Mouse (Mus musculus) T-helper 2 cell (primary cell): ENCODE data around the gene Atg101.
"Not testable (repeated sequence)": the region's sequence is repeated elsewhere in the genome, so short reads cannot be mapped to it uniquely, and the experiment has no call there.

Experiments
- in situ Hi-C: fragments of 300-600 bp; cut with MboI, MseI; formaldehyde crosslinking; loops from one replicate; pipeline ENCODE4 v1.15.1; 2025; ENCODE audit warnings: high pct_unique_total_duplicates

Atg101 gene

DNA sequence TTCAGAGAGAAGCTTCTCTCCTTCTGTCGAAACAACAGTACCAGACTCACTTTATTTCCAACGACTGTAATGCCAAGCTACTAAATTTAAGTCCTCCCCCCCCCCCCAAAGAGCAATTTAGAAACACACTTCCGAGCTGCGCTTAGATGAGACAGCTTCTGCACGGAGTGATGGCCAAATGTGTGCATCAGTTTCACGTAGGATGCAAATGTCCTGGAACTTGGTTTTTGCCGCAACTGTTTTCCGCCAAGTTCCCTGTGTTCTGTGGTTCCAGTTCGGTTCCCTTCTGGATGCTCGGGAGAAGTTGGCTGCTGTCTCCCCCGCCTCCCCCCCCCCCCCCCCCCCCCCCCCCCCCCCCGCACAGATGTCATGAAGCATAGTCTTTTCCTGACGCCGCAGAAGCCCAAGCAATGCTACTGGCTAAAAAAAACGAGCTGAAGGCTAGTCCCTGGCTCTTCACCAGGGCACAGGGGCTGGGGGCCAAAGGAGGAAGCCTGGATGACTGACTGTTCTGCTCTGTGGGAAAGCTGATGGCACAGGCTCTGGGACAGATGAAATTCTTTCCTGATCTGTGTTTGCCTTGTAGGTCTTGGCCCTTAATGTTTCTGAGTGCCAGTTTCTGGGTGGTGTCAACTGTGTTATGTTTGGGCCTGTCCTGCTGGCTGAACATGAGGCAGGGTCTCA, 27.2 kb downstream of the Atg101 start:
- in situ Hi-C loops, result no loop called here

GRCm38 (mm10) chr15:101312006-101312405, 27.9 kb downstream of the Atg101 start:
- in situ Hi-C loops, result no loop called here

DNA sequence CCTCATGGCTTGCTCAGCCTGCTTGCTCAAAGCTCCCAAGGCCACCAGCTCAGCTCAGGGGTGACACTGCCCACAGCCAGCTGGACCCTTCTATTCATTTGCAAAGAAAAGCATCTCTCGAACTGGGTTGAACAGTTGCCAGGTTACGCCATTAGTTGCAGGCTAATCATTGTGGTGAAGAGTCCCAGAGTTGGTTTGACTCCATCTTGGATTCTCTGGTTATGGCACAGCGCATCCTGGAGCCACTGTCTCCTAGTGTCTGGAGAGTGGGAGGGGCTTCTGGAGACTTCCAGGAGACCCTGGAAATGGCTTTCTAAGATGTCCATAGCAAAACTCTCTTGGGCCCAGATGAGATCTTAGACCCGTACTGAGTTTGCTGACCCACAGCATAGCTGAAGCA, 31.3 kb downstream of the Atg101 start:
- in situ Hi-C loops, result no loop called here

GRCm38 (mm10) chr15:101315832-101316231, 31.8 kb downstream of the Atg101 start:
- in situ Hi-C loops, result no loop called here

- in situ Hi-C loops, result no loop called here
These were observed 32.3 kb downstream of the Atg101 start for GRCm38 (mm10) chr15:101316279-101316912.

- in situ Hi-C loops, result no loop called here
These were observed 33.1 kb downstream of the Atg101 start for GRCm38 (mm10) chr15:101316913-101317813.

GRCm38 (mm10) chr15:101317814-101318500, 33.9 kb downstream of the Atg101 start:
- in situ Hi-C loops, result no loop called here

GRCm38 (mm10) chr15:101318889-101319765, 35.1 kb downstream of the Atg101 start:
- in situ Hi-C loops, result no loop called here

GRCm38 (mm10) chr15:101320010-101320617, 36.0 kb downstream of the Atg101 start:
- in situ Hi-C loops, result no loop called here

DNA sequence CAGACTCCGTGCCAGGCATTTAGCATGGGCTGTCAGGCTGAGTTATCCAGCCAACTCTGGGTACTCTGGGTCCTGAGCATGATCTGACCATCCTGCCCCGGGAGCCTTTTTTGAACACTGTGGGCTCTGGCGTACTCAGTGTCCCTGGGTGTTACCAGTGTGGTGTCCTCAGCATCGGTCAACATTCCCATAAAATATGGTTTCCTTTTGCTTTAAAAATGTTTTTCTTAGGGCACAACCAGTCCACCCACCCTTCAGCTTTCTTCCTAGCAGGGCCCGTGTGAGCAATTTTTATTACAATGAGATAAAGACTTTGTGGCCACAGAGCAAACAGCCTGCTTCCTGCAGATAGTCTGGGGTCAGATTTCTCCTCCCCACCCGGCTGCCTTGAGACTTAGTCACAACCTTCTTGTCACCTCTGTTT, 36.6 kb downstream of the Atg101 start:
- in situ Hi-C loops, result no loop called here

DNA sequence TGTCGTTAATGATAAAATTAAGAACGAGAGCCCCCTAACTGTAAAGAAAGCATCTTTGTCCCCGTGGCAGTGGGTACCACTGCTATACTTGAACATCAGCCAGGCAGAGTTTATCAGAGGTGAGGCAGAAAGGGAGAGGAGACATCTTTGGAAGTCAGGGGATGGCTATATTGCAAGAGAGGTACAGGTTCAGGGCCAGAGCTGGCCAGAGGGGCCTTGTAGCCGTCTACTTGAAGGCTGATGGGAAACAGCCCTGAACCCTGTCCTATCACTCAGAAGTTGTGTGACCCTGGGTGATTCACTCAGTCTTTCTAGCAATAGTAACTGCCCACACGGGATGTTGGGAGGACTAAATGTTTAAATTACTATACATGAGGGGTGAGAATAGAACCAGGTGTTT, 37.1 kb downstream of the Atg101 start:
- in situ Hi-C loops, result no loop called here

GRCm38 (mm10) chr15:101322106-101322505, 38.0 kb downstream of the Atg101 start:
- in situ Hi-C loops, result no loop called here

DNA sequence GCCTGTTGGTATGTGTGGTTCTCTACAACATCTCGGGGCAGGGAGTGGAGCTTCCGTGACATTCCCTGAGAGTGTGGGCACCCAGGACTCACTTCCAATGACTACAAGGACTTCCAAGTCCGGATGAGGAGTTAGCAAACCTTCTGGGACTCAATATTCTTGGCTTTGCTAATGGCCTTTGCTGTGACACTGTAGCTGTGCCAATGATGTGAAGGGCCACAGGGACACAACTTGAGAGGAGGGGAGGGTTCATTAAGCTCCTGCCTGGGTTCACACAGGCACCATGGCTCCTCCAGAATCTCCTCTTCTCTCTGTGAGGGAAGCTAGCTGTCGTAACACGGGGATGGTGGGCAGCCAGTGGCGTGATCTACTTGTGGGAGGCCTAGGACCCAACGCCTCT, 38.6 kb downstream of the Atg101 start:
- in situ Hi-C loops, result no loop called here

DNA sequence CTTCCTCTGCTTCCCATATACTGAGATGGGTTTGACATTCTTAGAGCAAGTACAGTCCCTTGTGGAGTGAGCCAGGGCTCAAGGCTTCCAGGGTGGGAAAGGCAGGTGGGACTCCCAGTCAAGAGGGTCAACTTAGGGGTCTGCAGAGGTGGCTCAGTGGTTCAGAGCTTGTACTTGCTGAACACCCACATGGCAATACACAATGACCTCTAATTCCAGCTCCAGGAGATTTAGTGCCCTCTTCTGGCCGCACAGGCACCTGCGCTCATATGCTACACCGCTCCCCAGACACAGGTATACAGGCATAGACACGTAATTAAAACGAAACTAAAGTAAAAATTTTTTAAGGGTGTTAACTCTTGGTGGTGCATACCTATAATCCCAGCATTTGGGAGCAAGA, 39.4 kb downstream of the Atg101 start:
- in situ Hi-C loops, result no loop called here

- in situ Hi-C loops, result not testable (repeated sequence)
These were observed 40.3 kb downstream of the Atg101 start for GRCm38 (mm10) chr15:101324409-101324808.

DNA sequence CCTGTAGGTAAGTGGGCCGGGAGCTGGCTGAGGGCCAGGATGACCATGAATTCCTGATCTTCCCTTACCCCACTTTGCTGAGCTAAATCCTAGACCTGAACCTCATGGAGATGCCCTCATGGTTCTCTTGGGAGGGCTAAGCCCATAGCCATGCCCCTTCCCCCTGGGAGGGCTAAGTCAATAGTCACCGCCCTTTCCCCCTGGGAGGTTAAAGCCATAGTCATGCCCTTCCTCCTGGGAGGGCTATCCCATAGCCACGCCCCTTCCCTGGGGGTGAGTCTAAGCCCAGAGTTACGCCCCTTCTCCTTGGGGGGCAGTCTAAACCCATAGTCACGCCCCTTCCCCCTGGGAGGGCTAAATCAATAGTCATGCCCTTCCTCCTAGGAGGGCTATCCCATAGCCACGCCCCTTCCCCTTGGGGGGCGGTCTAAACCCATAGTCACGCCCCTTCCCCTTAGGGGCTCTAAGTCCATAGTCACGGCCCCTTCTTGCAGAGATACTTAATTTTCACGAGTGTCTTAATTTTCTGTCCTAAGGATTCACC, 42.0 kb downstream of the Atg101 start:
- in situ Hi-C loops, result loop anchor here (25.0 kb wide), 1 partner anchor 436 kb away; no protein-coding TSS in a partner anchor

GRCm38 (mm10) chr15:101327282-101327681, 43.2 kb downstream of the Atg101 start:
- in situ Hi-C loops, result loop anchor here (25.0 kb wide), 1 partner anchor 435 kb away; no protein-coding TSS in a partner anchor

GRCm38 (mm10) chr15:101328876-101329563, 44.9 kb downstream of the Atg101 start:
- in situ Hi-C loops, result loop anchor here (25.0 kb wide), 1 partner anchor 433 kb away; no protein-coding TSS in a partner anchor

DNA sequence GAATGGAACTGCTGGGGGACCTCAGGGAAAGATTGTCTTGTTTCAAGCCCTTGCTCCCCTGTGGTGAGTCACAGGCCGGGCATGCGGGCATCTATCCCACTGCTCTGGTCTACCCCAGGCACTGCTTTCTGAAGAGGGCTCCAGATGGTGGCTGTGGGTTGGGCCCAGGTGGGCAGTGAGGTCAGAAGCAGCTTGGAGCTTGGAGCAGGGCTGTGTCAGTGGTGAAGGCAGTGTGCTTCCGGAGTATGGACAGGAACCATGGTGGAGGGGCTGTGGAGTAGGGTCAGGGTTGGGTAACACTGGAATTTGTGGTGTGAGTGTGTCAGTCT, 45.5 kb downstream of the Atg101 start:
- in situ Hi-C loops, result loop anchor here (25.0 kb wide), 1 partner anchor 433 kb away; no protein-coding TSS in a partner anchor
